Mouse (Mus musculus): ENCODE results near the gene Golph3.

DNA sequence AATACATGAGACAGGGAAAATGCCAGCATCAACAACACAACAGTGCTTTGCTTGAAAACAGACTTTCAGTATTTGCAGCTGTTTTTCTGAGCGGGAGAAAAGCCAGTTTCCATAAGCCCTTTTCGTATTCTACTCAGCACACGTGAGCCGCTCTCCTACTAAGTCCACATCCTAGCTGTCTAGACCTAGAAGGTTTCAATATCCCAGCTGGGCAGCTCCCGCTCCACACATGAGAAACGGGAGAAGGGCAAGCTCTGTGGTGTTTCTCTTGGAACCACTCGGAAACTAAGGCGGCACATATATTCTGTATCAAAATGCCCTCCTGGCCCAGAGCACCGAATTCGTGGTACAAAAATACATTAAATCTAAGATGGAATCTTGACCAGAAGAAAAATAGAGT is 73.5 kb downstream of the Golph3 start:
- TF ChIP-seq MAX (IDR thresholded peaks at IDR 0.05; ENCODE audit: low read length) (no peak), CTCF (IDR thresholded peaks at IDR 0.05 in 2 of 3, conservative IDR thresholded peaks at IDR 0.05 in 1 of 3; ENCODE audit: control insufficient read depth in 1 of 3, insufficient read depth in 1 of 3, low read depth in 2 of 3, low read length in 3 of 3, poor library complexity in 1 of 3, severe bottlenecking in 1 of 3) (no peak), UBTF (IDR thresholded peaks at IDR 0.05; ENCODE audit: borderline replicate concordance, insufficient read depth, low read depth, low read length) (no peak), MXI1 (IDR thresholded peaks at IDR 0.05; ENCODE audit: low read depth, low read length) (no peak), TCF12 (IDR thresholded peaks at IDR 0.05; ENCODE audit: low read depth, low read length) (no peak), NELFE (IDR thresholded peaks at IDR 0.05; ENCODE audit: low read depth, low read length) (no peak), POLR2A (IDR thresholded peaks at IDR 0.05; ENCODE audit: control insufficient read depth in 1 of 2, insufficient read depth in 1 of 2, low read depth in 1 of 2, low read length in 2 of 2, poor library complexity in 1 of 2) (no peak), MAZ (IDR thresholded peaks at IDR 0.05; ENCODE audit: low read depth, low read length) (no peak), CHD1 (IDR thresholded peaks at IDR 0.05; ENCODE audit: low read depth, low read length) (no peak), HCFC1 (IDR thresholded peaks at IDR 0.05; ENCODE audit: low read depth, low read length) (no peak), NRF1 (IDR thresholded peaks at IDR 0.05; ENCODE audit: insufficient read depth, low read depth, low read length, poor library complexity, severe bottlenecking) (no peak), EP300 (IDR thresholded peaks at IDR 0.05; ENCODE audit: low read depth in 1 of 2, low read length in 2 of 2) (no peak), BHLHE40 (IDR thresholded peaks at IDR 0.05; ENCODE audit: borderline replicate concordance, low read depth, low read length) (no peak), POLR2AphosphoS5 (IDR thresholded peaks at IDR 0.05; ENCODE audit: borderline replicate concordance, low read depth, low read length) (no peak)

Data from MEL (cell line).